9 mouse cellular contexts compared by ENCODE assay signal in genomic region chr17:32403417-32403816, GRCm38 (mm10). TPM values are rescaled to one million over a fixed set of nuclear protein-coding genes. Genes with fewer than 3 reads are reported as not detected.
DNase-seq lines count a peak whose midpoint lies in the region; ATAC-seq and TF ChIP-seq lines count a peak whose summit lies in the region.
"Had no signal": no experiment of that assay in that cellular context is flagged by ENCODE, and none has a peak within 500 bp of the region (broad histone marks: within the 10 kb centered on the region; RNA-seq: fewer than 3 reads in every experiment).

Gene Rasal3, minus strand, starts transcription at chr17:32403583.

- DNase-seq in left cerebral cortex, adult 2 months (ENCODE audit: extremely low spot score in 1 of 2, low spot score in 2 of 2): no peak
- no peak for DNase-seq in left cerebral cortex, postnatal 4 days
- DNase-seq in brain, adult 2 months (ENCODE audit: low read depth, low spot score): peak; percentile 10
- peak; percentile 31 for DNase-seq in liver, postnatal 0 days
- DNase-seq in thymus, postnatal 0 days (ENCODE audit: low spot score): peak; percentile 89
- DNase-seq in neural tube, embryonic 10.5 days (ENCODE audit: extremely low spot score, low spot score): no peak
- DNase-seq in kidney, adult 11 months: no peak
- no peak for DNase-seq in embryo, embryonic 11 days

- intact Hi-C loops in left cerebral cortex, adult 2 months (cut with DNase I): no loop called here
- intact Hi-C loops in left cerebral cortex, postnatal 4 days (cut with DNase I): no loop called here

- peaks cover 5% of the 10 kb centered on the region; the same call in 1 of the 2 replicates for H3K4me1 ChIP-seq in liver, postnatal 0 days (ENCODE audit: insufficient read depth)
- H3K4me1 ChIP-seq: limb, embryonic 13.5 days had no signal

- H3K27ac ChIP-seq in left cerebral cortex, adult 2 months: no peak within 1 kb of the TSS
- H3K27ac ChIP-seq in liver, postnatal 0 days (ENCODE audit: low read depth): peak within 1 kb of the TSS; percentile 55
- H3K27ac ChIP-seq: limb, embryonic 13.5 days had no signal

- peak within 1 kb of the TSS; percentile 54 for H3K9ac ChIP-seq in liver, postnatal 0 days (replicated peaks)
- H3K9ac ChIP-seq: limb, embryonic 13.5 days had no signal

- H3K4me3 ChIP-seq in left cerebral cortex, adult 2 months: 0 out of 2 replicates have a peak within 1 kb of the TSS, but pooled peaks have one; percentile 7
- peak within 1 kb of the TSS; percentile 48 for H3K4me3 ChIP-seq in liver, postnatal 0 days (ENCODE audit: low read depth, low read length)
- H3K4me3 ChIP-seq: limb, embryonic 13.5 days had no signal

- H3K9me3 ChIP-seq in liver, postnatal 0 days (ENCODE audit: low read length): no peaks in the 10 kb centered on the region
- H3K9me3 ChIP-seq: limb, embryonic 13.5 days had no signal

- H3K36me3 ChIP-seq in liver, postnatal 0 days (replicated peaks; ENCODE audit: insufficient read depth, low read length): 0 out of 2 replicates have a peak, but pooled peaks cover 2% of the 10 kb centered on the region
- H3K36me3 ChIP-seq: limb, embryonic 13.5 days had no signal

- TF ChIP-seq EP300 in liver, postnatal 0 days (IDR thresholded peaks at IDR 0.05; ENCODE audit: low read depth): no peak

- peak within 1 kb of the TSS; percentile 69 for H3K4me2 ChIP-seq in liver, postnatal 0 days (ENCODE audit: low read depth, low read length)
- H3K4me2 ChIP-seq: limb, embryonic 13.5 days had no signal

- no peak for TF ChIP-seq CTCF in left cerebral cortex, adult 2 months (IDR thresholded peaks at IDR 0.05)
- TF ChIP-seq CTCF in liver, postnatal 0 days (IDR thresholded peaks at IDR 0.05; ENCODE audit: low read depth): 0 out of 2 replicates have a peak, but pooled peaks have one; percentile 3

- 28% methylated on average over 8 of the region's 8 CpGs for WGBS in liver, postnatal 0 days (ENCODE audit: insufficient replicate concordance)

- 0 out of 2 replicates have a peak, but pooled peaks cover 2% of the 10 kb centered on the region for H3K27me3 ChIP-seq in liver, postnatal 0 days (ENCODE audit: insufficient read depth, low read length)

- ATAC-seq in liver, postnatal 0 days: peak; percentile 49; the same call in 1 of the 2 replicates

RNA-seq across cellular contexts. Expression of gene Rasal3, which starts in this region (rescaled TPM):
- 1 to 10 TPM; 3.8 to 5.2 TPM for total RNA-seq in left cerebral cortex, adult 2 months (2021)
- total RNA-seq in left cerebral cortex, postnatal 4 days (2021): 1 to 10 TPM; 1.5 to 1.9 TPM
- 2.9 and 3.1 TPM in 2 replicates for polyA plus RNA-seq in liver, postnatal 0 days (2015; fragmentation: Nextera tagmentation; extraction: Ambion mirVana)
- 164 and 165 TPM in 2 replicates for polyA plus RNA-seq in thymus, postnatal 0 days (2015; fragmentation: Nextera tagmentation; extraction: Ambion mirVana)

Comparison
In these comparisons a context has a peak if more than half of its experiments do, and no peak if none do; other contexts are left out.
1. RNA of gene Rasal3 (polyA plus RNA-seq): 164 to 165 TPM in thymus, postnatal 0 days; 2.9 to 3.1 TPM in liver, postnatal 0 days; every median in the first group is over 10 times any median in the second.
2. DNase-seq: peak in brain, adult 2 months (single experiment), liver, postnatal 0 days (single experiment) and thymus, postnatal 0 days (single experiment); none in left cerebral cortex, adult 2 months (0 of 2), left cerebral cortex, postnatal 4 days (single experiment), neural tube, embryonic 10.5 days (single experiment), kidney, adult 11 months (single experiment) and embryo, embryonic 11 days (single experiment).